Mouse (Mus musculus) liver, postnatal 0 days (tissue): ENCODE results near the gene Fhl1.

Experiments used
- CTCF ChIP-seq: sonication (generic); IDR thresholded peaks from 2 replicates; pipeline ENCODE4 v1.5.1; 2016; ENCODE audit warnings: antibody characterized with exemption, low read depth
- EP300 ChIP-seq: IDR thresholded peaks from 2 replicates; pipeline ENCODE4 v1.6.1; 2016; ENCODE audit warnings: antibody characterized with exemption, low read depth, mild to moderate bottlenecking

GRCm38 (mm10) chrX:56771751-56772150, 40.2 kb downstream of the Fhl1 start:
- TF ChIP-seq CTCF (no peak), EP300 (no peak)
